Comparison of ENCODE assay signal across 10 mouse cellular contexts in the genomic region with DNA sequence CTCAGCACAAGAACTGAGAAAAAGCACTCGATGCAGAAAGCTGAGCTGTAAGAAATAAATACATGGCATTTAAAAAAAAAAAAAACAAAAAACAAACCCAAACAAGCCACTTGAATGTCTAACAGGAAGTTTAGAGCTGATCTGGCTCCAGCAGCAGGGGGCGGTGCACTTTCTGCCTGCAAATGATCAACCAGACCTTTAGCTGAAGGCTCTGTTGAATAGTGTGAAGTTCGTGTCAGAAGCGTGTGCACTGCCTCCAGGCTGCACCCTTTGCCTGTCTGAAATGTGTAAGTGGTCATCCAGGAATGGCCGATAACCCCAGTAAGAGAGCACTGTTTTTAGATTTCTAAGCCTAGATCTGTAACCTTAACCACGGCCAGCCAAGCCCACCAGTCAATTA. TPM values are rescaled to one million over a fixed set of nuclear protein-coding genes. Genes with fewer than 3 reads are reported as not detected.
DNase-seq lines count a peak whose midpoint lies in the region; ATAC-seq and TF ChIP-seq lines count a peak whose summit lies in the region.
"Had no signal": no experiment of that assay in that cellular context is flagged by ENCODE, and none has a peak within 500 bp of the region (broad histone marks: within the 10 kb centered on the region; RNA-seq: fewer than 3 reads in every experiment).

No protein-coding gene starts in this region.

- no peak for TF ChIP-seq POLR2A in MEL (IDR thresholded peaks at IDR 0.05; ENCODE audit: control insufficient read depth in 1 of 2, insufficient read depth in 1 of 2, low read depth in 1 of 2, low read length in 2 of 2, poor library complexity in 1 of 2)

- peak in 2 of 3 experiments; percentile 29 to 41; a peak in 3 of 6 replicates for TF ChIP-seq CTCF in MEL (IDR thresholded peaks at IDR 0.05 in 2 of 3, conservative IDR thresholded peaks at IDR 0.05 in 1 of 3; ENCODE audit: control insufficient read depth in 1 of 3, insufficient read depth in 1 of 3, low read depth in 2 of 3, low read length in 3 of 3, poor library complexity in 1 of 3, severe bottlenecking in 1 of 3)
- peak; percentile 51 for TF ChIP-seq CTCF in liver, embryonic 14.5 days (IDR thresholded peaks at IDR 0.05; ENCODE audit: low read depth)

- no peaks in the 10 kb centered on the region for H3K9me3 ChIP-seq in heart, embryonic 13.5 days
- no peaks in the 10 kb centered on the region for H3K9me3 ChIP-seq in MEL (replicated peaks; ENCODE audit: insufficient read depth, low read length)
- no peaks in the 10 kb centered on the region for H3K9me3 ChIP-seq in liver, embryonic 14.5 days (ENCODE audit: control insufficient read depth, low read length)
- no peaks in the 10 kb centered on the region for H3K9me3 ChIP-seq in hindbrain, embryonic 16.5 days (ENCODE audit: control insufficient read depth, low read length)
- H3K9me3 ChIP-seq: hindbrain, embryonic 12.5 days had no signal

- no peak for ATAC-seq in heart, embryonic 13.5 days (ENCODE audit: extremely low read depth, insufficient number of reproducible peaks, low FRiP score, low TSS enrichment)
- ATAC-seq in liver, embryonic 14.5 days (ENCODE audit: insufficient read depth), result no peak
- no peak for ATAC-seq in frontal cortex, adult (ENCODE audit: low TSS enrichment)
- no peak for ATAC-seq in hindbrain, embryonic 16.5 days
- ATAC-seq: forebrain, embryonic 14.5 days had no signal

- no peak for DNase-seq in heart, adult 8-10 months (ENCODE audit: low spot score)
- DNase-seq in MEL (ENCODE audit: low read depth, low spot score), result peak; percentile 59
- DNase-seq in kidney, adult 8-10 months, result peak; percentile 83 to 88
- DNase-seq in liver, embryonic 14.5 days (ENCODE audit: low read depth in 3 of 3, low spot score in 3 of 3), result no peak
- DNase-seq in embryo, embryonic 10.5 days (ENCODE audit: low spot score), result no peak

- peak; percentile 11 for TF ChIP-seq RAD21 in MEL (IDR thresholded peaks at IDR 0.05; ENCODE audit: low read depth, low read length)

- no peaks in the 10 kb centered on the region for H3K27me3 ChIP-seq in heart, embryonic 13.5 days (replicated peaks)
- H3K27me3 ChIP-seq in MEL (ENCODE audit: control insufficient read depth in 1 of 2, insufficient read depth in 2 of 2, low read length in 2 of 2), result no peaks in the 10 kb centered on the region
- H3K27me3 ChIP-seq in liver, embryonic 14.5 days (ENCODE audit: control insufficient read depth, insufficient read depth, low read length), result no peaks in the 10 kb centered on the region
- H3K27me3 ChIP-seq in hindbrain, embryonic 16.5 days (replicated peaks; ENCODE audit: control insufficient read depth, insufficient read depth, low read length), result no peaks in the 10 kb centered on the region
- H3K27me3 ChIP-seq: hindbrain, embryonic 12.5 days had no signal

- peaks cover 24% of the 10 kb centered on the region for H3K79me2 ChIP-seq in MEL (ENCODE audit: control insufficient read depth, insufficient read depth, low read length, poor library complexity)

- peak overlapping the region; percentile 96; the same call in 1 of the 2 replicates for H3K4me2 ChIP-seq in heart, embryonic 13.5 days
- peak overlapping the region; percentile 28; the same call in 1 of the 2 replicates for H3K4me2 ChIP-seq in liver, embryonic 14.5 days (ENCODE audit: low read depth)
- H3K4me2 ChIP-seq in hindbrain, embryonic 16.5 days (ENCODE audit: low read length), result no peak overlapping the region
- H3K4me2 ChIP-seq: hindbrain, embryonic 12.5 days had no signal

- H3K9ac ChIP-seq in heart, embryonic 13.5 days, result peak overlapping the region; percentile 45
- no peak overlapping the region for H3K9ac ChIP-seq in MEL (ENCODE audit: control insufficient read depth, low read depth, low read length, poor library complexity, severe bottlenecking)
- H3K9ac ChIP-seq in liver, embryonic 14.5 days (replicated peaks), result no peak overlapping the region; the same call in 1 of the 2 replicates
- no peak overlapping the region for H3K9ac ChIP-seq in hindbrain, embryonic 16.5 days (ENCODE audit: low read depth, low read length)
- H3K9ac ChIP-seq: hindbrain, embryonic 12.5 days had no signal

- TF ChIP-seq EP300 in MEL (IDR thresholded peaks at IDR 0.05; ENCODE audit: low read depth in 1 of 2, low read length in 2 of 2), result no peak
- no peak for TF ChIP-seq EP300 in liver, embryonic 14.5 days (IDR thresholded peaks at IDR 0.05; ENCODE audit: low read depth)

- peak overlapping the region; percentile 84 for H3K27ac ChIP-seq in heart, embryonic 13.5 days (replicated peaks)
- H3K27ac ChIP-seq in MEL (ENCODE audit: control insufficient read depth, low read depth, low read length), result no peak overlapping the region
- peak overlapping the region; percentile 45 for H3K27ac ChIP-seq in liver, embryonic 14.5 days
- H3K27ac ChIP-seq in hindbrain, embryonic 16.5 days (ENCODE audit: low read depth, low read length), result no peak overlapping the region
- H3K27ac ChIP-seq: hindbrain, embryonic 12.5 days had no signal

- peak overlapping the region; percentile 27 for H3K4me3 ChIP-seq in heart, embryonic 13.5 days
- H3K4me3 ChIP-seq in MEL (ENCODE audit: control insufficient read depth in 1 of 2, insufficient read depth in 1 of 2, low read depth in 2 of 2, low read length in 2 of 2), result no peak overlapping the region
- H3K4me3 ChIP-seq in liver, embryonic 14.5 days (ENCODE audit: insufficient read depth in 1 of 2, low read depth in 2 of 2, low read length in 2 of 2), result no peak overlapping the region
- no peak overlapping the region for H3K4me3 ChIP-seq in hindbrain, embryonic 16.5 days (ENCODE audit: low read length)
- H3K4me3 ChIP-seq: hindbrain, embryonic 12.5 days had no signal

- WGBS in heart, embryonic 13.5 days, result 49% methylated on average over 6 of the region's 6 CpGs
- 56% methylated on average over 6 of the region's 6 CpGs for WGBS in liver, embryonic 14.5 days (ENCODE audit: insufficient replicate concordance)
- WGBS in hindbrain, embryonic 16.5 days, result 85% methylated on average over 6 of the region's 6 CpGs

- peaks cover 48% of the 10 kb centered on the region for H3K4me1 ChIP-seq in heart, embryonic 13.5 days
- peaks cover 8 to 22% of the 10 kb centered on the region in 2 experiments for H3K4me1 ChIP-seq in MEL (ENCODE audit: control insufficient read depth in 1 of 2, insufficient read depth in 2 of 2, low read length in 2 of 2)
- H3K4me1 ChIP-seq in liver, embryonic 14.5 days (replicated peaks; ENCODE audit: control insufficient read depth in 2 of 2, insufficient read depth in 2 of 2, low read length in 1 of 2), result peaks cover 36% of the 10 kb centered on the region in 2 experiments
- H3K4me1 ChIP-seq in hindbrain, embryonic 16.5 days (ENCODE audit: control insufficient read depth, insufficient read depth, low read depth, low read length), result peaks cover 11% of the 10 kb centered on the region

- peaks cover 88% of the 10 kb centered on the region for H3K36me3 ChIP-seq in heart, embryonic 13.5 days
- peaks cover 24 to 28% of the 10 kb centered on the region in 2 experiments for H3K36me3 ChIP-seq in MEL (ENCODE audit: control insufficient read depth in 1 of 2, insufficient read depth in 2 of 2, low read length in 2 of 2)
- peaks cover 87% of the 10 kb centered on the region for H3K36me3 ChIP-seq in liver, embryonic 14.5 days (replicated peaks; ENCODE audit: control insufficient read depth, insufficient read depth, low read depth)
- peaks cover 67% of the 10 kb centered on the region for H3K36me3 ChIP-seq in hindbrain, embryonic 16.5 days (ENCODE audit: control insufficient read depth, insufficient read depth, low read length)

TF ChIP-seq in MEL, 35 proteins besides CTCF, POLR2A, EP300 and RAD21:
- TF ChIP-seq HCFC1 (IDR thresholded peaks at IDR 0.05; ENCODE audit: low read depth, low read length) (no peak), TBP (IDR thresholded peaks at IDR 0.05; ENCODE audit: low read depth, low read length) (no peak), SIN3A (IDR thresholded peaks at IDR 0.05; ENCODE audit: low read length) (peak; percentile 22; the same call in 1 of the 2 replicates), SMC3 (IDR thresholded peaks at IDR 0.05; ENCODE audit: low read depth, low read length) (peak; percentile 23; the same call in 1 of the 2 replicates), MAFK (IDR thresholded peaks at IDR 0.05; ENCODE audit: borderline replicate concordance, low read depth, low read length) (no peak), ZNF384 (IDR thresholded peaks at IDR 0.05; ENCODE audit: low read depth, low read length) (peak; percentile 61; the same call in 1 of the 2 replicates), POLR2AphosphoS5 (IDR thresholded peaks at IDR 0.05; ENCODE audit: borderline replicate concordance, low read depth, low read length) (no peak), TAL1 (IDR thresholded peaks at IDR 0.05; ENCODE audit: low read length) (no peak), MXI1 (IDR thresholded peaks at IDR 0.05; ENCODE audit: low read depth, low read length) (peak; percentile 9; the same call in 1 of the 2 replicates)

RNA-seq across cellular contexts. Expression of gene Prkab1, which starts 5.5 kb away (rescaled TPM):
- polyA plus RNA-seq in heart, embryonic 13.5 days (2015; fragmentation: Nextera tagmentation; extraction: Ambion mirVana), result 43.1 and 43.9 TPM in 2 replicates
- total RNA-seq in heart, adult 8-10 months (2022), result 10 to 100 TPM; 43.4 to 62.6 (median 47.1) TPM
- total RNA-seq in MEL (2012; rRNA removed), result 80.4 and 109 TPM in 2 replicates
- 100 to 1,000 TPM in 1 of 2 experiments, not detected in 1; 175 TPM for polyA plus RNA-seq in MEL (2012; ENCODE audit: insufficient read depth in 1 of 2, insufficient read length in 2 of 2, low read depth in 1 of 2, low replicate concordance in 2 of 2, missing spikeins in 1 of 2)
- polyA plus RNA-seq in liver, embryonic 14.5 days (2012; rRNA removed), result 69.3 and 72.1 TPM in 2 replicates
- polyA plus RNA-seq in liver, embryonic 14.5 days (2014; fragmentation: Nextera tagmentation; extraction: Ambion mirVana), result 67.2 and 76.5 TPM in 2 replicates
- 45.1 and 51.3 TPM in 2 replicates for polyA plus RNA-seq in hindbrain, embryonic 16.5 days (2015; fragmentation: Nextera tagmentation; extraction: Ambion mirVana)

Comparison
In these comparisons a context has a peak if more than half of its experiments do, and no peak if none do; other contexts are left out.
1. H3K27ac ChIP-seq: peak in heart, embryonic 13.5 days (single experiment) and liver, embryonic 14.5 days (single experiment); none in MEL (single experiment) and hindbrain, embryonic 16.5 days (single experiment).
2. DNase-seq: peak in MEL (single experiment) and kidney, adult 8-10 months (2 of 2); none in heart, adult 8-10 months (single experiment), liver, embryonic 14.5 days (0 of 3) and embryo, embryonic 10.5 days (single experiment).